Mouse (Mus musculus) heart, embryonic 14.5 days (tissue): ENCODE measurements around the gene Iqschfp. TPM values are rescaled to one million over a fixed set of nuclear protein-coding genes. Genes with fewer than 3 reads are reported as not detected.

ENCODE experiments used
- ATAC-seq: fragments of 200-750 bp; cut with Nextera tagmentation; 2 replicates; pipeline ENCODE4 v1.8.0; 2017; ENCODE audit warnings: low read depth, moderate TSS enrichment; ENCODE audit not compliant: insufficient number of reproducible peaks, insufficient read depth, low FRiP score
- H3K27ac ChIP-seq, 2 experiments: fragments of 200-500 bp in 1 of 2; fragments of 300-500 bp in 1 of 2; sonication (generic) in 1 of 2; replicated peaks in 1 of 2; 2 replicates each; pipeline ENCODE4 v1.5.1; 2012 to 2014; ENCODE audit warnings: low read depth in 2 of 2, low read length in 2 of 2, control low read depth in 1 of 2, mild to moderate bottlenecking in 1 of 2, mixed read lengths in 1 of 2; ENCODE audit not compliant: control insufficient read depth in 1 of 2, insufficient read depth in 1 of 2
- H3K27me3 ChIP-seq: fragments of 300-500 bp; sonication (generic); 2 replicates; pipeline ENCODE4 v1.6.1; 2014; ENCODE audit warnings: mild to moderate bottlenecking, low read length, control low read depth; ENCODE audit not compliant: control insufficient read depth, insufficient read depth
- H3K36me3 ChIP-seq: fragments of 300-500 bp; sonication (generic); 2 replicates; pipeline ENCODE4 v1.6.1; 2014; ENCODE audit warnings: mild to moderate bottlenecking, control low read depth, low read length, mixed read lengths; ENCODE audit not compliant: control insufficient read depth, insufficient read depth
- H3K4me1 ChIP-seq, 2 experiments: fragments of 200-500 bp in 1 of 2; fragments of 300-500 bp in 1 of 2; sonication (generic) in 1 of 2; 2 replicates each; pipeline ENCODE4 v1.6.1; 2012 to 2014; ENCODE audit warnings: low read length in 2 of 2, control low read depth in 1 of 2, mixed read lengths in 1 of 2; ENCODE audit not compliant: control insufficient read depth in 2 of 2, insufficient read depth in 2 of 2
- H3K4me2 ChIP-seq: fragments of 300-500 bp; sonication (generic); 2 replicates; pipeline ENCODE4 v1.6.1; 2014; ENCODE audit warnings: mild to moderate bottlenecking, low read length
- H3K4me3 ChIP-seq, 2 experiments: fragments of 200-500 bp in 1 of 2; fragments of 300-500 bp in 1 of 2; sonication (generic) in 1 of 2; 2 replicates each; pipeline ENCODE4 v1.5.1; 2012 to 2014; ENCODE audit warnings: low read length in 2 of 2, mild to moderate bottlenecking in 2 of 2, control low read depth in 1 of 2, low read depth in 1 of 2, moderate library complexity in 1 of 2; ENCODE audit not compliant: control insufficient read depth in 1 of 2, insufficient read depth in 1 of 2
- H3K9ac ChIP-seq: fragments of 300-500 bp; sonication (generic); 2 replicates; pipeline ENCODE4 v1.6.1; 2014; ENCODE audit warnings: mild to moderate bottlenecking, low read length
- H3K9me3 ChIP-seq: fragments of 300-500 bp; sonication (generic); 2 replicates; pipeline ENCODE4 v1.6.1; 2016; ENCODE audit warnings: low read length, control low read depth; ENCODE audit not compliant: control insufficient read depth
- WGBS: fragments of 180-500 bp; shearing (Covaris S2); extraction: QIAGEN DNeasy Blood & Tissue Kit; methylation state at CpG from one replicate; pipeline ENCODE4 v1.1.7; 2014; 5-methylcytosine and 5-hydroxymethylcytosine counted together
- polyA plus RNA-seq: library from polyadenylated mRNA; unstranded; fragments of >200 nt; fragmentation: Nextera tagmentation; extraction: Ambion mirVana; gene quantifications from 2 replicates; pipeline ENCODE4 v1.2.1, GENCODE M21; 2014

Iqschfp gene
- polyA plus RNA-seq, 1 experiment from 2014 or later = not detected

GRCm38 (mm10) chr3:68306726-68307125, 414.7 kb downstream of the Iqschfp start:
- Histone ChIP-seq H3K9ac (no peak overlapping the region), H3K27me3 (no peaks in the 10 kb centered on the region), H3K4me2 (no peak overlapping the region), H3K4me3 (no peak overlapping the region), H3K36me3 (no peaks in the 10 kb centered on the region), H3K9me3 (no peaks in the 10 kb centered on the region), H3K4me1 (peaks cover 0 to 3% of the 10 kb centered on the region in 2 experiments; a peak in 1 of 4 replicates), H3K27ac (no peak overlapping the region)
- no peak for ATAC-seq
- WGBS = 61% methylated on average over 4 of the region's 4 CpGs

GRCm38 (mm10) chr3:68325575-68325974, 433.5 kb downstream of the Iqschfp start:
- Histone ChIP-seq H3K27ac (no peak overlapping the region), H3K4me3 (no peak overlapping the region), H3K4me2 (no peak overlapping the region), H3K4me1 (no peaks in the 10 kb centered on the region), H3K9ac (no peak overlapping the region), H3K36me3 (no peaks in the 10 kb centered on the region), H3K9me3 (no peaks in the 10 kb centered on the region), H3K27me3 (no peaks in the 10 kb centered on the region)
- ATAC-seq = no peak
- 70% methylated on average over 6 of the region's 6 CpGs for WGBS

DNA sequence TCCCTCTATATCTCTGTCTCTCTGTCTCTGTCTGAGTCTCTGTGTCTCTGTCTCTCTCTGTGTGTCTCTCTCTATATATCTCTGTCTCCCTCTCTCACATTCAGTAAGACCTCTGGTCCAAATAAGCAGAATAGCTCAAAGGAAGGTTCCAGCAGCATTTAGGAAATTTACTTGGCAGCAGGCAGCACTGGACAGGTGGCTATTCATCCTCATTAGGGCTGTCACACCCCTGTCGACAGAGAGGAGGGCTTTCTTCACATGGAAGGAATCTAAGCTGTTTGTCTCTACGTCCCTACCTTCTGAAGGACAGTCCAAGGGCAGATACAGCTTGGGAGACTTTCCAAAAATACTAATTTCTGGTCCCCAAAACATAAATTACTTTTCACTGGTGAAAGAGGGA, 440.5 kb downstream of the Iqschfp start:
- WGBS = 26% methylated on average over 2 of the region's 2 CpGs
- H3K27ac ChIP-seq = no peak overlapping the region
- no peaks in the 10 kb centered on the region for H3K9me3 ChIP-seq
- H3K36me3 ChIP-seq = no peaks in the 10 kb centered on the region
- no peak overlapping the region for H3K4me3 ChIP-seq
- H3K9ac ChIP-seq = no peak overlapping the region
- no peaks in the 10 kb centered on the region for H3K4me1 ChIP-seq
- no peak overlapping the region for H3K4me2 ChIP-seq
- H3K27me3 ChIP-seq = no peaks in the 10 kb centered on the region
- no peak for ATAC-seq

DNA sequence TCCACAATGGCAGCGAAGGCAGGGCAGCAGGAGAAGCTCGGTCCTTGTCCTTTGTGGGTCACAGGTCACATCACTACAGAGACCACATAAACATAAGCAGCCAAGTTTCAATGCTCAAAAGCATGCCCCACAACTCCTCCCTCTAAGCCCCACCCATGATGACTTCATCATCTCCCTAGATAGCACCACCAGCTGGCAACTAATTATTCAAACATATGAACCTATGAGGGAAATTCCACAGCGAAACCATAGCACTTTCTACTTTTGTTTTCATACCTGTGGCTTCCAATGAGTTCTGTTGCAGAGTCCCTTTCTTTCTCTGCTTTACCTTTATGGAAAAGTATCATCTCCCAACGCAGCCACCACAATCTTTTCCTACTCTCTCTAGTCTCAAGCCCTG, 443.5 kb downstream of the Iqschfp start:
- Histone ChIP-seq H3K4me1 (no peaks in the 10 kb centered on the region), H3K9ac (no peak overlapping the region), H3K4me3 (no peak overlapping the region), H3K36me3 (no peaks in the 10 kb centered on the region), H3K27me3 (no peaks in the 10 kb centered on the region), H3K27ac (no peak overlapping the region), H3K4me2 (no peak overlapping the region), H3K9me3 (no peaks in the 10 kb centered on the region)
- no peak for ATAC-seq
- WGBS = 91% methylated on average over 4 of the region's 4 CpGs

- 70% methylated on average over 6 of the region's 6 CpGs for WGBS
- Histone ChIP-seq H3K9me3 (no peaks in the 10 kb centered on the region), H3K36me3 (no peaks in the 10 kb centered on the region)
These were observed 458.6 kb downstream of the Iqschfp start for GRCm38 (mm10) chr3:68350624-68351023.

GRCm38 (mm10) chr3:68351461-68351860, 459.4 kb downstream of the Iqschfp start:
- no peak for ATAC-seq
- Histone ChIP-seq H3K27me3 (no peaks in the 10 kb centered on the region), H3K4me2 (no peak overlapping the region), H3K4me1 (no peaks in the 10 kb centered on the region), H3K9ac (no peak overlapping the region), H3K4me3 (no peak overlapping the region), H3K36me3 (no peaks in the 10 kb centered on the region), H3K9me3 (no peaks in the 10 kb centered on the region), H3K27ac (no peak overlapping the region)
- 64% methylated on average over 3 of the region's 3 CpGs for WGBS

More at GRCm38 (mm10) chr3:68350624-68351023, 458.6 kb downstream of the Iqschfp start:
- ATAC-seq = no peak
- no peak overlapping the region for H3K9ac ChIP-seq
- no peak overlapping the region for H3K27ac ChIP-seq
- H3K27me3 ChIP-seq = no peaks in the 10 kb centered on the region
- no peak overlapping the region for H3K4me2 ChIP-seq
- no peaks in the 10 kb centered on the region for H3K4me1 ChIP-seq
- H3K4me3 ChIP-seq = no peak overlapping the region

GRCm38 (mm10) chr3:68352961-68353360, 460.9 kb downstream of the Iqschfp start:
- H3K9ac ChIP-seq = no peak overlapping the region
- H3K27ac ChIP-seq = no peak overlapping the region
- 85% methylated on average over 7 of the region's 7 CpGs for WGBS
- no peak overlapping the region for H3K4me2 ChIP-seq
- no peak overlapping the region for H3K4me3 ChIP-seq
- H3K4me1 ChIP-seq = no peaks in the 10 kb centered on the region
- H3K36me3 ChIP-seq = no peaks in the 10 kb centered on the region
- H3K27me3 ChIP-seq = no peaks in the 10 kb centered on the region
- no peak for ATAC-seq
- H3K9me3 ChIP-seq = no peaks in the 10 kb centered on the region

DNA sequence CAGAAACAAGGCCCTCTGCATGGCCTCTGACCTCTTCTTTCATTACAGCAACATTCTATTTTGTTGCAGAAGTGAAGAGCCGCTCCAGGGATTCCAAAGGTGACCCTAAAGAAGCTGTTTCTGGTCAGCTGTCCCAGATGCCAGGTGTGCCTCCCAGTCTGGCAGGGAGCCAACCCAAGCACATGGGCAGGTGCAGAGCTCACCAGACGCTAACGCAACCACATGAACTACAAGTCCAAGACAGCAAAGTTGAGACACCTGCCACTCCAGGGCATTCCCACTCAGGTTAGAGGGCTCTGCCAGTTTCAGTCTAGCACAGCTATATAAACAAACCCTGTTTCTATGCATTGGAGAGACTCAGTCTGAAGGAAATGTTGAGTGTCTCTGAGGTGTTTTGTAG, 461.5 kb downstream of the Iqschfp start:
- no peaks in the 10 kb centered on the region for H3K9me3 ChIP-seq
- H3K36me3 ChIP-seq = no peaks in the 10 kb centered on the region
- no peak overlapping the region for H3K27ac ChIP-seq
- no peaks in the 10 kb centered on the region for H3K4me1 ChIP-seq
- no peaks in the 10 kb centered on the region for H3K27me3 ChIP-seq
- H3K4me3 ChIP-seq = no peak overlapping the region
- H3K9ac ChIP-seq = no peak overlapping the region
- 83% methylated on average over 3 of the region's 3 CpGs for WGBS
- ATAC-seq = no peak
- no peak overlapping the region for H3K4me2 ChIP-seq
